Mouse (Mus musculus) cerebellum, adult 8-10 months (tissue): Measurements from ENCODE around the gene Ncs1.

Source experiments
- DNase-seq: peaks from one replicate; pipeline ENCODE4 v3.0.0; 2022

The Ncs1 gene

GRCm38 (mm10) chr2:31282266-31282665, 36.6 kb downstream of the Ncs1 start:
- DNase-seq: no peak

- no peak for DNase-seq
Measured at GRCm38 (mm10) chr2:31282880-31283279, 37.3 kb downstream of the Ncs1 start.

DNA sequence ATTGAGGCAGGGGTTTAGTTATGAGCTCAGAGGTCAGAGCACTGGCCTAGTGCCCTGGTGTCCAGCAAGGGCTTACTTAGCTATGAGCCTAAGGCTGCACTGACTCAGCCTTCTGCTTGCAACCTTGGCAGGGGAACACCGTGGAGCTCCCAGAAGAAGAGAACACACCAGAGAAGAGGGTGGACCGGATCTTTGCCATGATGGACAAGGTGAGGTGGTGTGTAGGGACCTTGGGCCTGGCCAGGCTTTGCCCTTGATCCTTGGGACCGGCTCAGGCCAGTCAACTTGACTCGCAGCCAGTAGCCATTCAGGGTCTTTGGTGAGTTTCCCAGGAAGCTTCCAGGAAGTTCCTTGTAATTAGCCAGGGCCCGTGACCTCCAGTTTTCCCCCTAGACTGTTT, 38.9 kb downstream of the Ncs1 start:
- DNase-seq: no peak

DNA sequence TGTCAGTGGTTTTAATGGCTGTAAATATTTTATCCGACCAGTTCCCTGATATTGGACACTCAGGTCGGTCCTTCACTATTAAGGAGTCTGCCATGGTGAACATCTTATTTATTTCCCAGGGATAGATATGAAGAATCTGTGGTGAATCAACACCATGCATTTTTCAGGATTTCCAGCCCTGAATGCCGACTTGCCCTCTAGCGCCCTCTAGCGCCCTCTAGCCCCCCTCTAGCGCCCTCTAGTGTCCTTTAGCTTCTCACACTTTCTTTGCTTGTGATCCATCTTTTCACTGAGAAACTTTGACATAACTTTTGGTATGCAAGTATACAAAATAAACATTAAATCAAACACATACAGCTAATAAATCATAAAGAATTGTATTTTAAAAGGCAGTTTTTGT, 45.8 kb downstream of the Ncs1 start:
- DNase-seq: peak; percentile 72

GRCm38 (mm10) chr2:31294985-31295384, 49.4 kb downstream of the Ncs1 start:
- peak; percentile 83 for DNase-seq

- peak; percentile 10 for DNase-seq
Measured at GRCm38 (mm10) chr2:31296395-31296794, 50.8 kb downstream of the Ncs1 start.

DNA sequence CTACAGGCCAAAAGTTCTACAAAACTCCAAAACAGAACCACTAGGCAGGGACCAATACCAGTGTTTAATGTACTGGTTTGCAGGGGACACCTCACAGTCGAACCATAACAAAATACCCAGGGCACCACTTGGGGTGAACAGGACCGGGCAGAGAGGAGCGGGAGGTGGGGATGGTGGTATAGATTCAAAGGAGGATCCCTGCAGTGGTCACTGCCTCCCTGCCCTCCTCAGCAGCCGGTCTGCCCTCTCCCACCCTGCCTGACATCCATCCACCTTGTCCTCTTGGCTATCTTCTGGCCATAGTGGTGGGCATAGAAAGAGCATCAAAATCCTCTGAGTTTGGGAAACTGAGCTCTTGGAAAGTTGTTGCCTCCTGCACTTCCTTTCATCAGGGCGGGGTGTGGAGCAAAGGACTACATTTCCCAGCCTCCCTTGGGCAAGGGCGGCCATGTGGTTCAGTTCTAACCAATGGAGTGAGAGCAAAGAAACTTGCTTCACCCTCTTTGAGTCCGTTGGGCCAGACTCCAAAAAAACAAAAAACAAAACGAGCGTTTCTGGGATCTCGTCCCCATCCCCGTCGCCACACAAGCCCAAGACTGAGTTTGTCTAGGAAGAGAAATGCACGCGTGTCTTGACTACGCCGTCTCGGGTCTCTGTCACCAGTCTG, 52.1 kb downstream of the Ncs1 start:
- DNase-seq: peak; percentile 38

GRCm38 (mm10) chr2:31298814-31299213, 53.2 kb downstream of the Ncs1 start:
- DNase-seq: no peak

DNA sequence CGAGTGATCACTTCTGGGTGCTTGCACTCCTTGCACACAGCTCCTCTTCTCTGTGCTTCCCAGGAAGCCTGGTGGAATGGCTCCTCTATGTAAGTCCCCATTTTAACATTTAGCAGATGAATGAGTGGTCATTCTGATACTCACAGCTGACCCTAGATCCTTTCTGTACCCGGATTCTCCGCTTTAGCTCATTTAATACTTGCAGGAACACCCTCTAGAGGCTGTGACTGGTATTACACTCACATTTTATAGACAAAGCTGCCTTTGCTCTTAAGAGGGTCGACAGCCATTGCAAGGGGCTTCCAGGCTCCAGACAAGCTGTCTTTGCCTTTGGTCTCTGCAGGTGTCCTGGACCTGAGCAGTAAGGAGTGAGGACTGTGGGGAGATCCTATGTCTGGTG, 53.6 kb downstream of the Ncs1 start:
- DNase-seq: peak; percentile 39

DNA sequence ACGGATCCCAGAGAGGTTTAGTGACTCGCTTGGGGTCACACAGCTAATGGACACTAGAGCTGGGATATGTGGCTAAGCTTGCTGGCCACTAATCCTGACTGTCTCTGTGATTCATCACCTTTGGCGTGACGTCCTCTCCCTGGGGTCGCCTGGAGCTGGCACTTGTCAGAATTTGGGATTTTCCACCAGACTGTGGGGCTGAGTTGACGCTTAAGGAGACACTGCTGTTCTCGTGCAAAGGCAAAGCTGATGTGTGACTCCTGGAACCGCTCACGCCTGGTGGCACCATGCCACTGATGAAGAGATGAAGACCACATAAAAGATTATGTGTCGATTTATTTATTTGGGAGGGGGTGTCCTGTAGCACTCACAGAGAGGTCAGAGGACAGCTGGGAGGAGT, 54.4 kb downstream of the Ncs1 start:
- peak; percentile 10 for DNase-seq

DNA sequence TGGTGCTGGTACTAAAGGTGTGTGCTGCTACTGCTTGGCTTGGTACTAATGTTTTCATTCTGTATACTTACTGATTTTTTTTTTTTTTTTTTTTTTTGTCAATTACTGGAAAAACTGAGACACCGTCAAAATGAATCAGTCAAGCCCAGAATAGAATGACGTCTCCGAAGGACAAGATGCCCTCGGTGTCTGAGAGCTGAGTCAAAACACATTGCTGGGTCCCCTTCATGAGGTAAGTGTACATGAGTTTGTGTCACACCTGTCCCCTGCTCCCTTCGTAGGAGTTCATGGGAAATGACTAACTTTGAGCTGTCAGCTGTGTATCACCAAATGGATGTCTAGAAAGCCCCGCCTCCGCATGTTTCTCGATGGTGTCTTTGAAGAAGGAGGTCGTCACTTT, 57.6 kb downstream of the Ncs1 start:
- DNase-seq: no peak

- DNase-seq: no peak
Measured at GRCm38 (mm10) chr2:31304191-31304590, 58.6 kb downstream of the Ncs1 start.

- no peak for DNase-seq
Measured at GRCm38 (mm10) chr2:31304801-31305665, 59.4 kb downstream of the Ncs1 start.

- DNase-seq: peak; percentile 25
Measured at GRCm38 (mm10) chr2:31305684-31306083, 60.1 kb downstream of the Ncs1 start.

GRCm38 (mm10) chr2:31308257-31308656, 62.6 kb downstream of the Ncs1 start:
- DNase-seq: no peak

GRCm38 (mm10) chr2:31309549-31309948, 63.9 kb downstream of the Ncs1 start:
- no peak for DNase-seq

DNA sequence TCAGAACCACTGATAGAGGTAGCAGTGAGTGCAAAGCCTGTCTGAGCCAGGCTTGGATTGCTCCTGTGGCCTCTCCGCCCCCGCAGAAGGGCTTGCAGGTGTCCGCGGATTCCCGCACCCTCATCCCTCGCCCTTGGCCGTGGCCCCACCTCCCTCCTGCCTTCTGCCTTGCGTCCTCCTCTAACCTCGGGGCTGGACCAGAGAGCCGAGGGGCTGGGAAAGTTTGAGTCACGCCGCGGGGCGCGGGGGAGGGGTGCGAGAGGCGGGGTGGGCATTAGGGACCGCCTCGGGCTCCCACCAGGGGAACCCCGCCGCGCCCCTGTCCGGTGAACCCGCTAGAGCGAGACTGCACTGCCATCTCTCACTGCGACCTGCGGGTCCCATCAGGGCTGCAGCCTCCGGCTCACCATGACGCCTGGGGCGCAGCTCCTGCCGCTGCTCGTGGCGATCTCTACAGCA, 68.4 kb downstream of the Ncs1 start, which contains the start of gene Hmcn2:
Gene Hmcn2 (plus strand): TSS at position 409 of the 459 bp plus-strand sequence.
- DNase-seq: no peak

- no peak for DNase-seq
Measured at GRCm38 (mm10) chr2:31318162-31318561, 72.5 kb downstream of the Ncs1 start.

DNA sequence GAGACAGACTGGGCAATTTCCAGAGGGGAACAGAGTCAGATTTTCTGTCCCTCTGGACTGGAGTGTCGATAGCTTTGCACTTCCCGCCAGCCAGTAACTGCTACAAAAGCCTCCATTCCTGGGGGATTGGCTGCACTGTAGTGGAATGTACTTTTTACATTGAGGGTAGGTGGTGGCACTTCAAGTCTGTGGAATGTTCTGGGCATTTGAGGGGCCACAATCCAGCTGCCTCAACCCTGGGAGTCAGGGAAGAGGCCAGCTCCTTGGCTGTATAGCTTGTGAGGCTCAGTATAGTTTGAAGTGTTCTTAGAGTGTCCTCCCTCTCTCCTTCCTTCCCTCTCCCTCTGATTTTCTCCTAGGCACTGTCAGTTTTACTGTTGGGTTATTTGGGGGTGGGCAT, 73.6 kb downstream of the Ncs1 start:
- no peak for DNase-seq

DNA sequence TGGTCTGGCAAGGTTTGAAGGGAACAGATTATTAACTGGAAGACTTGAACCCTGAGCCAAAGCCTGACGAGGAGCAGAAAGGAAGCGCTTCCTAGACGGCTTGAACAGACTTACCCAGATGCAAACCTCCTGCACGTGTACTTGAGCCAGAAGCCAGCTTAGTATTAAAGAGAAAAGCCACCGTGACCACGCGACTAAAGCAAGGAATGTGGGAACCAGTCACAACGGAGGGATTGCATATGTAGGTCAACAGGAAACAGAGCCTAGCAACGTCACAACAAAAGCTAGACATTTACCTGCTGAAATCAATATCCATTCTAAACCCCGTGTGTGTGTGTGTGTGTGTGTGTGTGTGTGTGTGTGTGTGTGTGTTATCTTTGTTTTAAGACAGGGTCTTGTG, 81.6 kb downstream of the Ncs1 start:
- no peak for DNase-seq

- peak; percentile 30 for DNase-seq
Measured at GRCm38 (mm10) chr2:31337706-31338330, 92.2 kb downstream of the Ncs1 start.

DNA sequence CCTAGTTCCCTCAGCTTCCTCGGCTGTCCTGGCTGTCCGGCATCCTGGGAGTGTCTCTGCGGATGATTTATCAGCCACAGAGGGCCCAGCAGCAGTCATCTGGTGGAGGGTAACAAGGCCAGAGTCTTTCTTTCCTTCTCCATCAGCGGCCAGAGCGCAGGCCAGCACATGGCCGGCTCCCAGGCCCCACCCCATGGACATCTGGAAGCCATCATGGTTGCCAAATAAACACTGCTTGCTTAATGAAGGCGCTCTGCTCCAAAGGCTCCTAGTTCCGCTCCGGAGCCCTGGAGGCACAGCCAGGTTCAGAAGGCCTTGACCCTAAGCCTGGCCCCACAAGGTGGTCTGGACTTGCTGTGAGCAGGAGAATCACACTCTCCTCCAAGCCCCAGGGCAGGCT, 94.2 kb downstream of the Ncs1 start:
- no peak for DNase-seq

DNA sequence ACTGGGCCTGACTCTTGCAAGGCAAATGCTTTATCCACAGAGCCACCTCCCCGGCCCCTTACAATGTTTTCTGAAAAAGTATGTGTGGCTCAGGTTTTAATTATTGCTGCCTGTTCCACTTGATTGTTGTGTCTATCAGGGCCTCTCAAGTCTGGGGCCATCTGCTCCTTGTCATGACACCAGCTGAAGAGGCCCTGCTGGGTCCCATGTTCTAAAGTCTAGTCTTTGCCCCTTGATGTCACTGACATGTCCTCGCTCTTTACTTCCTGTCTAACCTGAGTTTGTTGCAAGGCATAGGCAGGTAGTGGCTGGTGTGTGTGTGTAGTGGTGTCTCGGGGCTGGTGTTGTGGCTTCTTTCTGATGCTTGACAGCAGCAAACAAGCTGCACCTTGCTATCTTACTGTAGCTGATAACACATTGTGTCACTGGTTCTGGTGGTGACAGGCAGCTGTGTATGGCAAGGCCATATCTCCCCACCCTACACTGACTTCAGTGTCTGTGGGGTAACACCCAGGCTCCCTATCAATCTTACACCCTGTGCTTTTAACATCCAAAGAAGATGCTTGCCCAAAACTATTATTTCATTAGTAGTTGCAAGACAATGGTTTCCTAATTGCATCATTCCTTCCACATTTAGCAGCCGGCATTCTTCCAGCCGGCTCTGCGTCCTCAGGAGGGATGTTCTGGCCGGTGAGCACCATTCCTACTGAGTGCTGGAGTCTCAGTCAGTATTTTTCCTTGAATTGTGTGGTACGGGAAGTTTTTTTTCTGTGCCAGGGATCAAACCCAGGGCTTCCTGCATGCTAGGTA, 96.3 kb downstream of the Ncs1 start:
- DNase-seq: no peak
